Mouse (Mus musculus): ENCODE measurements around the gene Mt4.

Gene Mt4

GRCm38 (mm10) chr8:94178857-94179712 is 42.1 kb downstream of the Mt4 start, which contains the start of gene Mt1:
Gene Mt1 (plus strand): TSS chr8:94179082.
- DNase-seq (ENCODE audit: low read depth in 2 of 2, low spot score in 2 of 2) = peak; percentile 17 to 28

- DNase-seq (ENCODE audit: low read depth in 2 of 2, low spot score in 2 of 2) = no peak
Measured at GRCm38 (mm10) chr8:94179713-94180560, 42.9 kb downstream of the Mt4 start.

GRCm38 (mm10) chr8:94180561-94180908 is 43.5 kb downstream of the Mt4 start:
- no peak for DNase-seq (ENCODE audit: low read depth in 2 of 2, low spot score in 2 of 2)

DNA sequence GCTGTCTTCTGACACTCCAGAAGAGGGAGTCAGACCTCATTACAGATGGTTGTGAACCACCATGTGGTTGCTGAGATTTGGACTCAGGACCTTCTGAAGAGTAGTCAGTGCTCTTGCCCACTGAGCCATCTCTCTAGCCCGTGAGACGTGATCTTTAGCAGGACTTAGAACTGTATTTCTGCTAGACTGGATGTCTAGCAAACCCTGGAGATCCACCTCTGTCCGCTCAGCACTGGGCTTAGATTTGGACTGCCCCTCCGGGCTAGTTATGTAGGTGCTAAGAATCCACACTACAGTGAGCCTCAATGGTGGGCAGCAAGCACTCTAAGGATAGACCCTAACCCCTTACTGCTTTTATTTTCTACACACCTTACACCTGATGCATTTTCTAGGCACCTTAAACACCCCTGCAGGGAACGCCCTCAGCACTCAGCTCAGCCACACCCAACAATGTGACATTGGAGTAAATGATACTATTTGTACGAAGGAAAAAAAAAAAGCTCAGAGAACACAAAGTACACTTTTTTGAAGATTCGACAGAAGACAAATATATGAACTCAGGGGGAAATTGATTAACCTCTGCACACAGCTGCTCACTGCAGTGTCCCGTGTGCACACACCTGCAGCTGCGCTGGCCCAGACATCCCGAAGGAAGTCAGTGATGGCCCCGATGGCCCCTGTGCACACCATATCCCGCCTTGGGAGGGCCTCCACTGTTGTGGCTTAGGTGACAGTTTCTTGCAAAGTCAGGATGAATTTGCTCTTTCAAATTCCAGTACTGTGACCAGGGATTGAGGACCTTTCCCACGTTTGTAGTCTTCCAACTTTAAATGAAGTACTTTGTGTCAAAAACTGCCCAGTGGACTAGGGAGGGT is 45.3 kb downstream of the Mt4 start:
- DNase-seq (ENCODE audit: low read depth in 2 of 2, low spot score in 2 of 2) = no peak

DNA sequence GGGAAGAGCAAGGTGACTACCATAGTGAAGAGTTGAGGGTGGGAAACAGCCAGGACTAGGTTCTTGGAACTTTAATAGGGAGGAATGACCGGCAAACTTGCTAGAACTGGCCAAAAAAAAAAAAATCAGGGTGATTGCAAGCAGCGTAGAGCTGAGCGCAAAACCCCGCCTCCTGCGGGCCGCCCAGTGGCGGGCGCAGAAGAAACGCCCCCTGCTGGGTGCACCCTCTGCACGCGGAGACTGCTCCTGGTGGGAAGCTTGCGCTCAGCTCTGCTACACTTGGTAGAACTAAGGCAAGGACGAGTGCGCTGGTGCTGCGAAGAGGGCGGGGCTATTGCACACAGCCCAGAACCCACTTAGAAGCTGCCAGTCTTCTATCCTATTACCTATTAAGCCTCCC is 46.1 kb downstream of the Mt4 start:
- DNase-seq (ENCODE audit: low read depth in 2 of 2, low spot score in 2 of 2) = peak; percentile 50 to 62

GRCm38 (mm10) chr8:94184357-94184843 is 47.4 kb downstream of the Mt4 start:
- no peak for DNase-seq (ENCODE audit: low read depth in 2 of 2, low spot score in 2 of 2)

- no peak for DNase-seq (ENCODE audit: low read depth in 2 of 2, low spot score in 2 of 2)
Measured at GRCm38 (mm10) chr8:94185791-94186190, 48.8 kb downstream of the Mt4 start.

DNA sequence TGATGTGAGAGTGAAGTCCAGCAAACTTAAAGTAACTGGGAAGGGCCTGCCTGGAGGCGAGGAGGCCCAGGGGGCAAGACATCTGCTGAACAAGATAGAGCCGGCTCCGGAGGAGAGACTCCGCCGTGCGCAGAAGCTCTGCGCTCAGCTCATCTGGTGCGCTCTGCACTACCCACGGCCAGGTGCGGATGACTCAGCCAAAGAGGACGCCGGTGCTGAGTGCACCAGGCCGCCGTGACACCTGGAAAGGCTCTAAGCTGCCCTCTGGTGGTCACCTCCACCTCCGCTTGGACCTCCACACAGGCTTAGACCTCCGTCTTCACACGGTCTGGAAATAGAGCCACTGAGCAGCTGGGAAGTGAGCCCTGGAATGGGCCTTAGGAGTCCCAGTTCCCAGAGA is 49.5 kb downstream of the Mt4 start:
- peak; percentile 29 to 42 for DNase-seq (ENCODE audit: low read depth in 2 of 2, low spot score in 2 of 2)

DNA sequence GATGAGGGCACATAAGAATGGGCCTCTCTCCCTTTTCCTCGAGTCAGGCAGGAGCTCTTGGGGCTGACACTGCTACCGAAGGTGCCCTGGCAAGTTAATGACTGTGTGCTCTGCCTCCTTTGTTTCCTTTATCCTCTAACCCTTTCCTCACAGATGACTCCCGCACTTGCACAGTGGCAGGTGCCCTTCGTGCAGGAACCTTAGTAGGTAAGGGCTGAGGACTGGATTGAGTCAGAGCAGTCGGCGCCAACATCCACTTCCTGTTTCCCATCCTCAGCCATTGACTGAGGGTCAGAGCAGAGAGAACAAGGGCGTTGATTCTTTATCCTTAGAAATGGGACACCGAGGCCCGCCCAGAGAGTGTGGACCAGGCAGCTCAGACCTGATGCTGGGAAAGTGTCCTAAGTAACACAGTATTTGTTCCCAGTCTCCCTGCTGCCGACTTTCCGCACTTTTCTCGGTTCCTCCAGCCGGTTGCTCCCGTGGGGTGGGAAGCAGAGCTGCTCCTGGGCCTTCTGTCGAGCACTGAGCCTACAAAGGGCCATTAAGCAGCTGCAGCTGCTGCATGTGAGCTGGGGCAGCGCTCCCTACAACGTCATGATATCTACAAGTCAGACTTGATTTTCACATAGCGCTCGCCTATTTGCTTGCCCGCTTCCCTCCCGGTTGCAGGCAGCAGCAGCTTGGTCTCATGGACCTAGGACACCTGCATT is 50.4 kb downstream of the Mt4 start:
- no peak for DNase-seq (ENCODE audit: low read depth in 2 of 2, low spot score in 2 of 2)

Measured in CD8-positive naive resting alpha-beta T cell, adult 2 months (primary cell).